Mouse (Mus musculus) ovary, postnatal 36 days (tissue): ENCODE results near the gene Nicn1.

Experiments
- DNase-seq: peaks from one replicate; pipeline ENCODE4 v3.0.0; 2022; ENCODE audit warnings: low spot score, mixed read lengths

The Nicn1 gene

GRCm38 (mm10) chr9:108290016-108290750 lies at the start of gene Nicn1:
Gene Nicn1 (plus strand): TSS chr9:108290429.
- peak; percentile 83 for DNase-seq

- DNase-seq: no peak
Observed at GRCm38 (mm10) chr9:108244540-108244939, 45.7 kb upstream of the Nicn1 start.

GRCm38 (mm10) chr9:108244984-108245383 lies 45.2 kb upstream of the Nicn1 start:
- DNase-seq: no peak

- DNase-seq: no peak
Observed at GRCm38 (mm10) chr9:108248957-108249356, 41.3 kb upstream of the Nicn1 start.

- no peak for DNase-seq
Observed at GRCm38 (mm10) chr9:108251877-108252276, 38.4 kb upstream of the Nicn1 start.

- no peak for DNase-seq
Observed at GRCm38 (mm10) chr9:108252766-108253165, 37.5 kb upstream of the Nicn1 start.

GRCm38 (mm10) chr9:108260526-108260925 lies 29.7 kb upstream of the Nicn1 start:
- no peak for DNase-seq

- no peak for DNase-seq
Observed at GRCm38 (mm10) chr9:108261865-108262264, 28.4 kb upstream of the Nicn1 start.

- DNase-seq: no peak
Observed at GRCm38 (mm10) chr9:108262494-108263049, 27.7 kb upstream of the Nicn1 start.

- no peak for DNase-seq
Observed at GRCm38 (mm10) chr9:108263131-108263681, 27.0 kb upstream of the Nicn1 start.

- peak; percentile 100 for DNase-seq
Observed at GRCm38 (mm10) chr9:108263690-108264190, 26.5 kb upstream of the Nicn1 start, which contains the start of gene Dag1. Gene Dag1 (minus strand): TSS chr9:108263958.

GRCm38 (mm10) chr9:108264191-108264921 lies 25.9 kb upstream of the Nicn1 start:
- DNase-seq: peak; percentile 59

GRCm38 (mm10) chr9:108266261-108266935 lies 23.8 kb upstream of the Nicn1 start:
- DNase-seq: no peak

- DNase-seq: peak; percentile 52
Observed at GRCm38 (mm10) chr9:108267691-108268090, 22.5 kb upstream of the Nicn1 start.

GRCm38 (mm10) chr9:108268701-108269100 lies 21.5 kb upstream of the Nicn1 start:
- DNase-seq: peak; percentile 63

GRCm38 (mm10) chr9:108271941-108272340 lies 18.3 kb upstream of the Nicn1 start:
- DNase-seq: no peak

- DNase-seq: no peak
Observed at GRCm38 (mm10) chr9:108272691-108273090, 17.5 kb upstream of the Nicn1 start.

GRCm38 (mm10) chr9:108273485-108273884 lies 16.7 kb upstream of the Nicn1 start:
- no peak for DNase-seq

GRCm38 (mm10) chr9:108274476-108275330 lies 15.5 kb upstream of the Nicn1 start:
- peak; percentile 63 for DNase-seq

GRCm38 (mm10) chr9:108275331-108275659 lies 14.9 kb upstream of the Nicn1 start:
- no peak for DNase-seq
